Mouse (Mus musculus): ENCODE results near the gene Lexm.

The Lexm gene

DNA sequence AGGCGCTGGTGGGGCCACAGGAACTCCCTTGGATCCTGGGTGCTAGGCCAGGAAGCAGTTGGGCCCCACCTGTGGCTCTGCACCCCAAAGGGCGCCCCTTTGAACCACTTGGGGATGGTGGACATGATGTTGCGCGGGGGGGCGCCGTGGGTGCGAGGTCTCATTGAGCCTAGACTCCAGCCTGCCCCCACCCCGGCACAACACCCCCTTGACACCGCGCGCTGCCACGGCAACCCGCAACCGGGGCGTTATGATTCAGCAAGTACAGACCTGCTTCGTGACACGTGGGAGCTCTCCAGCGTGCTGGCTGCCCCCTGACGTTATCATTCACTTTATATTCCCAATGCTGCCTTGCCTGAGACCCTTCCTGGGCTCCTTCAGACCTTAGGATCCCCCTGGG, at the start of gene Lexm:
Gene Lexm, minus strand, starts transcription at position 186 of the 400 bp plus-strand sequence.
- no peak for DNase-seq

- no peak for DNase-seq
Observed at GRCm38 (mm10) chr4:106666546-106666945, 49.5 kb upstream of the Lexm start.

GRCm38 (mm10) chr4:106665673-106666072, 48.6 kb upstream of the Lexm start:
- no peak for DNase-seq

DNA sequence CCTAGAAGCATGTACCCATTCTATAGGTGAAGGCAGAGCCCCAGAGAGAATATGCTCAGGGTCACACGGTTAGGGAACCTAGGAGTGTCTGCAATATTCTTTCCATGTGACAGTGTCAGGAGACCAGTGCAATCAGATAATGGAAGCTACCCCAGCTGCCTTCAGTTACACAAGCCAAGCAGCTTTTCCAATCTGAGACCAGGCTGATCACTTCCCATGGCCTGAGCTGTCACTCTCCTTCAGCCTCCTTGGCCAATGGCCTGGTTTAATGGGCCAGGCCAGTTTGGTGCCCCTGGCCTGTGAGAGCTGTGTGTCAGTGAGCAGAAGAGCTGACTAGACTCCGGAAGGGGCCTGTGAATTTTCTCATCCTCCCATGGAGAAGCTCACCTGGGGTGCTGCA, 48.2 kb upstream of the Lexm start:
- DNase-seq = no peak

DNA sequence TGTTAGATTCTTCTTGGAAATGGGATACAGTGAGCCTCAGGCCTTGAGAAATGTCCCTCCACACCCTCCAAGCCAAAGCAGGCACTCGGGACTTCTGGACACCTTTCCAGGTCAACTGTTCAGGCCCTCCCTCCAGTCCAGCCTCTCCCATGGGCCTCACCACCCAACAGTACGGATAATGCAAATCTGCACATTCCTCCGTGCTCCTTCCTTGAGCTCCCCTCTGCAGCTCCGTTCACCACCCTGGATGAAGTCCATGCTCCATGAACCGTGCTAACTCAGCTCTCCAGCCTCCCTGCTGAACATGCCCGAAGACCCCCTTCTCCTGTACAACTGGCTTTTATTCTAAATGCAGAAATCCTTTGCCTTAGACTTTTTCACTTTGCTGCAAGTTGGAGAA, 47.7 kb upstream of the Lexm start:
- peak; percentile 63 for DNase-seq

GRCm38 (mm10) chr4:106663956-106664470, 47.0 kb upstream of the Lexm start:
- DNase-seq = no peak

GRCm38 (mm10) chr4:106655681-106656080, 38.6 kb upstream of the Lexm start:
- no peak for DNase-seq

- no peak for DNase-seq
Observed at GRCm38 (mm10) chr4:106653051-106653450, 36.0 kb upstream of the Lexm start.

DNA sequence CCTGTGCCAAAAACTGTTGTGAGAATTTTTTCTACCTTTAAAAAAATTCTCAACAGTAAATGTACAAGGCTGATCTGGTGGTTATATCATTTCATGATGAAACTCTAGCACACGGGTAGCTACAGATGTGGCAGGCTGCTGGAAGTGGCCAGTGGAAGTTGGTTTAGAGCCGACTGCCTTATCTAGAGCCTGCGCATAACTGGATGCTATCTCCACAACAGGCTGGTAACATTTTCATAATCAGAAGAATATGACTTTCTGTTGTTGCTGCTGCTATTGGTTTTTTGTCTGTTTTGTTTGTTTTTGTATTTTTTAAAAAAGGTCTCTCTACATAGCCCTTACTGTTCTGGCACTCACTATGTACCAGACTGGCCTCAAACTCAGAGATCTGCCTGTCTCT, 35.5 kb upstream of the Lexm start:
- DNase-seq = no peak

DNA sequence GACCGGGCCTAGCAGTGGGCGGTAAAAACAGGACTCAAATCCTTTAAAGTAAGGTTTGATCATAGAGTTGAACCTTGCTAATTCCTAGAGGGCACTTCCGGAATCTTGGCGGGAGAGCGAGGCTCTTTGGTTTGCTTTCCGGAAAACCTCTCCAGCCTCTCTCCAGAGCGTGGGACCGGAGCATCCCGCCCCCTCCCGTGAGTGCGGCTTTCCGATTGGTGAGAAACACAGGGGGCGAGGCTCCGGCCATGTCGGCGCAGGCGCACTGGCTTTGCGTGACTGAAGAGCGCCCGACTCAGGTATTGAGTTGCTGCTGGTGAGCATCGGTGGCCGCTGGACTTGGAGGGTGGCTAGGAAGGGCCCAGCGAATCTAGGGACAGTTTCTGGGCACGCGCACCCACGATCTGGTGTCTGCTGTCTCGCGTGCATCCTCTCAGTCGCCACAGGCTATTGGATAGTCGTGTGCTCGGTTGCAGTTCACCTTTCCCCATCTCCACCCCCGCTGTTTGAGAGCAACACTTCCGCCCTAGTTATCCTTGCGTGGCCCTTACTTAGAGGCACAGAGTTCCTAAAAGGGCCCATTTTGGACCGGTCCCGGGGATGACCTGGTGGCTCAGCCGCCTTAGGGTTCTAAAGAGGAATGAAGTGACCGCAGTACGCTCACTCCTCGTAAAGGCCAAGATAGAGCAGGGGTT, 33.9 kb upstream of the Lexm start, which contains the start of gene Pars2:
Gene Pars2, plus strand, starts transcription at position 237 of the 695 bp plus-strand sequence.
- peak; percentile 98 for DNase-seq

- peak; percentile 54 for DNase-seq
Observed at GRCm38 (mm10) chr4:106647137-106647536, 30.1 kb upstream of the Lexm start.

DNA sequence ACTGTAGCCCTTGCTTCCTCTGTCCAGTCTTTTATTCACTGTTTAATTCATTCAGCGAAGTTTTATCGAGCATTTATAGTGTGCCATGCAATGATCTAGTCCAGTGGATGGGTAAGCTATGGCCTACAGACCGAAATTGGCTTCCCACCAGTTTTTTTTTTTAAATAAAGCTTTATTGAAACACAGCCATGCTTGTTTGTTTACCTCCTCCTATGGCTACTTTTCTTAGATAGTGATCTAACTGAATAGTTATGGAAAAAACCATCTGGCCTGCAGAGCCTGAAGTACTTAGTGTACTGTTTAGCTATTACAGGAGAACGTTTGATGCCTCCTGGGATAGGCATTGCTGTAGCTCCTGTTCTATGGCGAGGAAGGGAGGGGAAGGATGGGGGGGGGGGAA, 28.8 kb upstream of the Lexm start:
- DNase-seq = no peak

DNA sequence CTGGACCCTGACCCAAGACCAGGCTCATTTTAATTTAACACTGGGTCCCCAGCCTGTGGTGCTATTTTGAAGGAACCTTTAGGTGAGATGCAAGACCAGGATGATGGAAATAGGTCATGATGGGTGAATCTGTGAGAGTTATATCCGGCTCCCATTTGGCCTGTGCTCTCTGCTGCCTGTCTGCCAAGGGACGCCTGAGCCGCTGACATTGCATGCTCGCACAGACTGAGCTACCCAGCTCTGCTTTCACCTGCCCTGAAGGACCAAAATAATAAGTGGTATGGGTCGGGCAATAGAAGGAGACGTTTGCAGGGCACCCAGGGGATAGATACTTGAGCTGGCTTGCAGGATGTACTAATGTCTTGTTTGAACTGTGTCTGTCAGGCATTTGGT, 27.2 kb upstream of the Lexm start:
- no peak for DNase-seq

DNA sequence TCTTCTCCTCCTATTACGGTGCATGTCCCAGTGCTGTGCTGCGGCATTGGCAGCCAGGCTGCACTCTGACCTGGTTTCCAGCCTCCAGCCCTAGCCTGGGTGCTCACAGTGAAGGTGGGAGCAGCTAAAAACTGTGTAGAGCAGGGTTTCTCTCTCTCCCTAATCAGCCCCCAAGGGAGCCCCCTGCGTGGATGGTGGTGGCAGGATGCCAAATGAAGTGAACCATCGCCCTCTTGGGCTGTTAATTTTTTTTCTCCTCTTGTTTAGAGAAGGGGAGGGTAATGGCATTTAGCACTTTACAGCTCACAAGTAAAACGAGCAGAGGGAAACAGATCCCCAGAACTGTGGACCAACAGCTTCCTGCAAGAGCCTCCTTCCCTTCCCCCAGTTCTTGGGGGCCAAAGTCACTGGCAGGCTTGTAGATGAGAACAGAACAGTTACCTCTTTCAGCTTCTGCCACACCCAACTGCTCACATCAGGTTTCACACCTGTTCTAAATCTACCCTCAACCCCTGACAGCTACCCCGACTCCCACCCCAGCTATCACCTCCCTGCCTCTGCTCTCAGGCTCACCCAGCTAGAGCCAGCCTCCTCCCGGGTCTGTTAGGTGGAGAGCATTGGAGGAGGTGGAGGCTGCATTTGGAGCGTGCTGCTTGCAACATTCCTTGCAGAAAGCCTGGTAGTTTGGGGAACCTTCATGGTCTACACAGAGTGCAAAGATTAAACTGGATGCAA, 26.6 kb upstream of the Lexm start:
- no peak for DNase-seq

- DNase-seq = no peak
Observed at GRCm38 (mm10) chr4:106634086-106634479, 17.0 kb upstream of the Lexm start.

- no peak for DNase-seq
Observed at GRCm38 (mm10) chr4:106633281-106634085, 16.4 kb upstream of the Lexm start.

DNA sequence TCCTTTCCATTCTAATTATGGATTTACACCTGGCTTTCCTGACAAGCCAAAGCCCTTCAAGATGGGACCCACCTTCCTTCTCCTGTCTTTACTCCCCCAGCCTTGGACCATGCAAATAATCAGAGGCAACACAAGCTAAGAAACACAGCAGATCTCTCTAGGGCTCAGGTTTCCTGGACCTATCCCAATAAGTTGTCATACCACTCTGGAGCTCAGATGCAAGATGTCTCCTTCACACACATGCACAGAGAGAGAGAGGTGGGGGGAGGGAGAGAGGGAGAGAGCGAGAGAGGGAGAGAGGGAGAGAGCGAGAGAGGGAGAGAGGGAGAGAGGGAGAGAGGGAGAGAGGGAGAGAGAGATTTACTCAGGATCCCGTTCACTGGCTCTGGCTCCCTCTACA, 15.3 kb upstream of the Lexm start:
- DNase-seq = no peak

DNA sequence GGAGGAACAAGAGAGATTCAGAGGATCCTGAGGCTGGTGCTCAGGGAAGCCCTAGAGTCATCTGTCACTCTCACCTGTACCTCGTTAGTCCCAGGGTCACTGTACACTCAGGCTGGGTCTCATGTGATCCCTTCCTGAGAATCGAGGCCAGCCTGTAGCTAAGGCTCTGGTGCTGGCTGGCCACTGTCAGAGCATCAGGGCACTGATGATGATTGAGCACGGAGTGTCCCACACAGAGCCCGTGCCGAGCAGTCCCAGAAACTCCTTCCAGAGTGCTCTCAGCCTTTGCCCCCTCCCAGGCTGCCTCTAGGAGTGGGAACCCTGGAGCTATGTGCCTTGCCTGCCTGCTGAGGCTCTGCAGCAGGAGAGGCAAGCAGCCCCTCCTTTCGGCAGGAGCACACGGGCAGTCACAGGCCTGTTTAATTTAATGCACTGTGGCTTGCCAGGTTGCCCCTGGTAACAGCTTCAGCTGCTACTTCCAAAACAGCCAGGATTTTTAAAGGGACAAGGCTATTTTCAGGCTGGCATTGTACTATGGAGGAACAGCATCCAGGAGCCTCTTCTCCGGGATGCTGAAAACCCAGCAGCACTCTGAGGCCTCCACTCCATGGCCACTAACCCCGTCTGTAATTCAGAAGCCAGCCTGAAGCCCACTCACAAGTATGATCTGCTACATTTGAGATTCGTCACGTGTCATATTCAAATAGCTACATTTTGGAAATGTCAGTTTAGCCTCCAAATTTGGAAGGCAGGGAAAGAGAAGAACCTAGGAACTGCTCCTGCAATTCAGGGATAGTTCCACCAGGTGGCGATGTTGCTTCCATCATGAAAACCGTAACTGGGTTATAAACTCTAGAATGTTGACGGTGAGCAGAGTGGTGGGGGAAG, 13.5 kb upstream of the Lexm start:
- peak; percentile 79 for DNase-seq

DNA sequence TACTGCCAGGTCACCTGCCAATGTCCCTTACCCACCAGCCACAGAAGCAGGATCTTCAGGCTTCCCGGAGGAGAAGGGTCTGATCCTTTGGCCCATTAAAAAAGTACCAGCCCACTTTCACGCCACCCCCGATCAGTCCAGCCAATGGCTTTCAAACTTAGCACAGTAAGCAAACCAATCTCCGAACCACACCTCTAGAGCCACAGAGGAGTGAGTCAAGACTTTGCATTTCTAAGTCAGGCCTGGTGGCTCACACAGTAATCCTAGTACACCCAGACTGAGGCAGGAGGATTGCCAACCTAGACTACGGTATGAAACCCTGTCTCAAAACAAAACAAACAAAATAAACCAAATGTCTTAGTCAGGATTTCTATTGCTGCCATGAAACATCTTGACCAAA, 12.3 kb upstream of the Lexm start:
- DNase-seq = no peak

DNA sequence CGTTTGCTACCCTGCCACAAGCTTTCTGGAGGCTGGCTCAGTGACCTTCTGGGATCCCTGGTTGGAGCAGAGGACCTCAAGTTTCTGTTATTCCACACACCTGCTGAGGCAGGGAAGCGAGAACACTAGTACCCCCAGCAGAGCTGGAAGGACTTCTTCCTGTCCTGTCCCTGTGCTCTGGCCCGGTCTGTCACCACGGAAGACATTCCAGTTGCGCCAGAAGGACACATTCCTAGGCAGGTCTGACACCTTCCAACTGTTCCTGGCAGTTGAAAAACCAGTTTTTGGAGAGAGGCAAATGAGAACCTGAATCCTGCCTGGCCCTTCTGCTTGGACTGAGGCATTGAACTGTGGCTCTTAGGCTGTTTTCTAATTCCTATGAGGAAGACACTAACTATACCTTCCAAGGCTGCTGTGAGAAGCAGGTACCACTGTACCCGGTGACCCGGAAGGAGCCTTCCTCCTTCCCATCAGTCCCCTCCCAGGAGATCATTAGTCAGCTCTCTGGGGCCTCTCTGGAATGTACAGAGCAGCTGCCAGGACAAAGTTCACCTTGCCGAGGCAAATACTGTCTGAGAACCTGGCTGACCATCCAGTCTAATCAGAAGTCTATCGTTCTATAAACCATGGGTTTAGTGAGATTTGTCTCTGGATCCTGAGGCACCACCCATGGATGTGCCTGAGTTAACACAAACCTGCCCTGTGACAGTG, 11.8 kb upstream of the Lexm start:
- peak; percentile 83 for DNase-seq

- no peak for DNase-seq
Observed at GRCm38 (mm10) chr4:106627809-106628208, 10.8 kb upstream of the Lexm start.

DNA sequence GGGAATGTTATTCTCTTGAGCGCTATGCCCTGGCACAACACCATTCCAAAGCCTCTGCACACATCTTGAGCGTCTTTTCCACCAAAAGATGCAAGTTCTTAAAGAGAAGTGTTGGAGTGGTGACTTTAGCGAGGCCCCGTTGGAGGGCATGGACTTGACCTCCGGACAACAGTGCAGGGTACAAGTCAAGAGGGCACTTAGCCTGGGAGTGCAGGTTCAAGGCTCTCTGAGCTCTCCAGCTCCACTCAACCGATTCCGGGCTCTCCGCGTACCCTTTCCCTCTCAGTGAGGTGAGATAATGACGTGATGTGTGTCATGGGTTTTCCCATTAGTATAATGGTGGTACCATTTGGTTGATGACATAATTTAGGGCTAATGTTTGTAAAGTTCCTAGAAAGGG, 7.2 kb upstream of the Lexm start:
- DNase-seq = peak; percentile 39

Measured in kidney, adult 9 months (tissue).